Mouse (Mus musculus): ENCODE results near the gene Rtn4rl1. TPM values are rescaled to one million over a fixed set of nuclear protein-coding genes. Genes with fewer than 3 reads are reported as not detected.

The Rtn4rl1 gene
- polyA plus RNA-seq, 1 experiment from 2014 or later = 2.9 TPM

DNA sequence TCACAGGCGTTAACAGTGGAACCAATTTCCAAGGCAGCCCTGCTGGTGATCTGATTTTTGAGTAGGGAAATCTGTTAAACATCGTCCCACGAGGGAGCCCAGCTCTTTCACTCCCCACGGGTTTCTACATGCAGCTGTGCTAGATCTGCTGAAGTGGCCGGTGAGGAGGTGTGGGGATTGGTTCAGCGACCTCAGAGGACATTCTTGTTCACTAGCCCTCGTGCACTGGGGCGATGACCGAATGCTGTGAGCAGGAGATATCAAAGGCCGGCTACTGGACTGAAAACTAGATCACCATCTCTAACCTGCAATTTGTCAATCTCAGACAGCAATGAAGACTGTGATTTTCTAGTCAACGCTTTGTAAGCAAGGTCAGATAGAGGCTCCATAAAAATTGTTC is 104.9 kb downstream of the Rtn4rl1 start:
- no peak overlapping the region for H3K27ac ChIP-seq (ENCODE audit: low read length)
- no peak for ATAC-seq (ENCODE audit: low read depth)

DNA sequence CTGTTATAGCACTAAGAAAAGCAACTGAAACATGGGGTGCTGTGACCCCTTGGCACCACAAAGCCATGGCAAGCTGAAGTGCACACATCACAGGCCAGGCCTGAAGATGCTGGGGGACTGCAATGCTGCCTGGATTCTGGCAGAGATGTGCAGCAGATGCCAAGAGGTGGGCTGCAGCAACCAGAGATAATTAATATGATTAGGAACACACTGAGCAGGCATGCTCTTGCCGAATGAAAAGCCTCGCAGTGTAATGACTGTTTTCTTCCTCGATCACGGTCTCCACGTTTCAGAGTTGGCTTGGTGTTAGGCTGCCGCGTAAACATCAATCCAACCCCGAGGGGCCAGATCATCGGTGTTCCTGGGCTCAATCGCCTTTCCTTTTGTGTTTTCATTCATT is 106.2 kb downstream of the Rtn4rl1 start:
- H3K9me3 ChIP-seq (ENCODE audit: control insufficient read depth, low read length) = no peaks in the 10 kb centered on the region
- no peak overlapping the region for H3K4me3 ChIP-seq (ENCODE audit: low read length)
- no peak overlapping the region for H3K27ac ChIP-seq (ENCODE audit: low read length)
- no peak overlapping the region for H3K4me2 ChIP-seq (ENCODE audit: low read depth, low read length)
- peaks cover 30% of the 10 kb centered on the region for H3K36me3 ChIP-seq (ENCODE audit: control insufficient read depth, insufficient read depth, low read length)
- H3K9ac ChIP-seq (ENCODE audit: low read length) = no peak overlapping the region
- no peak for ATAC-seq (ENCODE audit: low read depth)
- no peaks in the 10 kb centered on the region for H3K27me3 ChIP-seq (ENCODE audit: control insufficient read depth, insufficient read depth, low read depth, low read length)
- H3K4me1 ChIP-seq (replicated peaks; ENCODE audit: control insufficient read depth, insufficient read depth, low read length) = peaks cover 6% of the 10 kb centered on the region; the same call in 1 of the 2 replicates
- 83% methylated on average over 10 of the region's 10 CpGs for WGBS

More for the DNA sequence above, 104.9 kb downstream of the Rtn4rl1 start:
- H3K4me2 ChIP-seq (ENCODE audit: low read depth, low read length) = no peak overlapping the region
- 43% methylated on average over 11 of the region's 11 CpGs for WGBS
- no peaks in the 10 kb centered on the region for H3K9me3 ChIP-seq (ENCODE audit: control insufficient read depth, low read length)
- no peak overlapping the region; the same call in 1 of the 2 replicates for H3K9ac ChIP-seq (ENCODE audit: low read length)
- H3K36me3 ChIP-seq (ENCODE audit: control insufficient read depth, insufficient read depth, low read length) = peaks cover 30% of the 10 kb centered on the region
- no peaks in the 10 kb centered on the region for H3K27me3 ChIP-seq (ENCODE audit: control insufficient read depth, insufficient read depth, low read depth, low read length)
- no peak overlapping the region for H3K4me3 ChIP-seq (ENCODE audit: low read length)
- peaks cover 6% of the 10 kb centered on the region; the same call in 1 of the 2 replicates for H3K4me1 ChIP-seq (replicated peaks; ENCODE audit: control insufficient read depth, insufficient read depth, low read length)

- Histone ChIP-seq H3K4me2 (ENCODE audit: low read depth, low read length) (no peak overlapping the region), H3K4me3 (ENCODE audit: low read length) (no peak overlapping the region), H3K4me1 (replicated peaks; ENCODE audit: control insufficient read depth, insufficient read depth, low read length) (peaks cover 6% of the 10 kb centered on the region; the same call in 1 of the 2 replicates), H3K27ac (ENCODE audit: low read length) (no peak overlapping the region), H3K9ac (ENCODE audit: low read length) (no peak overlapping the region), H3K36me3 (ENCODE audit: control insufficient read depth, insufficient read depth, low read length) (peaks cover 38% of the 10 kb centered on the region), H3K27me3 (ENCODE audit: control insufficient read depth, insufficient read depth, low read depth, low read length) (no peaks in the 10 kb centered on the region), H3K9me3 (ENCODE audit: control insufficient read depth, low read length) (no peaks in the 10 kb centered on the region)
- ATAC-seq (ENCODE audit: low read depth) = no peak
- WGBS = 73% methylated on average over 9 of the region's 9 CpGs
Observed at GRCm38 (mm10) chr11:75300954-75301353, 107.4 kb downstream of the Rtn4rl1 start.

- Histone ChIP-seq H3K9me3 (ENCODE audit: control insufficient read depth, low read length) (no peaks in the 10 kb centered on the region), H3K9ac (ENCODE audit: low read length) (no peak overlapping the region), H3K27ac (ENCODE audit: low read length) (no peak overlapping the region), H3K4me3 (ENCODE audit: low read length) (no peak overlapping the region), H3K36me3 (ENCODE audit: control insufficient read depth, insufficient read depth, low read length) (peaks cover 61% of the 10 kb centered on the region), H3K4me1 (replicated peaks; ENCODE audit: control insufficient read depth, insufficient read depth, low read length) (no peaks in the 10 kb centered on the region), H3K4me2 (ENCODE audit: low read depth, low read length) (no peak overlapping the region), H3K27me3 (ENCODE audit: control insufficient read depth, insufficient read depth, low read depth, low read length) (no peaks in the 10 kb centered on the region)
- ATAC-seq (ENCODE audit: low read depth) = no peak
- whole genome bisulfite sequencing = 86% methylated on average over 9 of the region's 9 CpGs
Observed at GRCm38 (mm10) chr11:75304797-75305196, 111.2 kb downstream of the Rtn4rl1 start.

- Histone ChIP-seq H3K4me3 (ENCODE audit: low read length) (no peak overlapping the region), H3K27ac (ENCODE audit: low read length) (no peak overlapping the region), H3K4me1 (replicated peaks; ENCODE audit: control insufficient read depth, insufficient read depth, low read length) (no peaks in the 10 kb centered on the region), H3K36me3 (ENCODE audit: control insufficient read depth, insufficient read depth, low read length) (peaks cover 53% of the 10 kb centered on the region), H3K4me2 (ENCODE audit: low read depth, low read length) (no peak overlapping the region), H3K27me3 (ENCODE audit: control insufficient read depth, insufficient read depth, low read depth, low read length) (no peaks in the 10 kb centered on the region), H3K9me3 (ENCODE audit: control insufficient read depth, low read length) (no peaks in the 10 kb centered on the region), H3K9ac (ENCODE audit: low read length) (no peak overlapping the region)
- 76% methylated on average over 4 of the region's 4 CpGs for WGBS
- no peak for ATAC-seq (ENCODE audit: low read depth)
Observed at GRCm38 (mm10) chr11:75308650-75309049, 115.1 kb downstream of the Rtn4rl1 start.

DNA sequence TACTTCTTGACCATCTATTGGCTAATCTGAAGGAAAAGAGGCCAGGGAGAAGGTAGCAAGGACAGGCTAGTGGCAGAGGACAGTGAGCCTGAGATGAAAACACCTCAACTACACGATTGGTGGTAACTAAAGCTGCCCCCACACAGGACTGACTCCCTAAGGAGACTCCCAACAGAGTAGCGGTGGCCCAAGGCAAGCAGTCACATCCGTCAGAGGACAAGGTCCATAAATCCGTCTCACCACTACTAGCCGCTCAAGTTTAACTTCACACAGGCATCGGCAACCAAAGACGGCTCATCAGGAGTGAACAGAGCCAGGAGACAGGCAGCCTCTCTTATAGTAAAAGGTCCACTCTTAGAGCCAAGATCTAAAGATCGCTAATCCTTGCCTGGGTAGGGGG is 117.2 kb downstream of the Rtn4rl1 start:
- Histone ChIP-seq H3K36me3 (ENCODE audit: control insufficient read depth, insufficient read depth, low read length) (peaks cover 60% of the 10 kb centered on the region), H3K4me3 (ENCODE audit: low read length) (no peak overlapping the region), H3K9ac (ENCODE audit: low read length) (no peak overlapping the region), H3K4me1 (replicated peaks; ENCODE audit: control insufficient read depth, insufficient read depth, low read length) (no peaks in the 10 kb centered on the region), H3K27me3 (ENCODE audit: control insufficient read depth, insufficient read depth, low read depth, low read length) (no peaks in the 10 kb centered on the region), H3K9me3 (ENCODE audit: control insufficient read depth, low read length) (no peaks in the 10 kb centered on the region), H3K27ac (ENCODE audit: low read length) (no peak overlapping the region), H3K4me2 (ENCODE audit: low read depth, low read length) (no peak overlapping the region)
- 85% methylated on average over 8 of the region's 8 CpGs for WGBS
- no peak for ATAC-seq (ENCODE audit: low read depth)

- no peak overlapping the region for H3K9ac ChIP-seq (ENCODE audit: low read length)
- H3K27me3 ChIP-seq (ENCODE audit: control insufficient read depth, insufficient read depth, low read depth, low read length) = no peaks in the 10 kb centered on the region
- no peak for ATAC-seq (ENCODE audit: low read depth)
- H3K36me3 ChIP-seq (ENCODE audit: control insufficient read depth, insufficient read depth, low read length) = peaks cover 54% of the 10 kb centered on the region
- WGBS = 77% methylated on average over 6 of the region's 6 CpGs
- H3K4me1 ChIP-seq (replicated peaks; ENCODE audit: control insufficient read depth, insufficient read depth, low read length) = no peaks in the 10 kb centered on the region
- no peak overlapping the region for H3K27ac ChIP-seq (ENCODE audit: low read length)
- H3K4me3 ChIP-seq (ENCODE audit: low read length) = no peak overlapping the region
- H3K9me3 ChIP-seq (ENCODE audit: control insufficient read depth, low read length) = no peaks in the 10 kb centered on the region
- no peak overlapping the region for H3K4me2 ChIP-seq (ENCODE audit: low read depth, low read length)
Observed at GRCm38 (mm10) chr11:75311751-75312150, 118.2 kb downstream of the Rtn4rl1 start.

DNA sequence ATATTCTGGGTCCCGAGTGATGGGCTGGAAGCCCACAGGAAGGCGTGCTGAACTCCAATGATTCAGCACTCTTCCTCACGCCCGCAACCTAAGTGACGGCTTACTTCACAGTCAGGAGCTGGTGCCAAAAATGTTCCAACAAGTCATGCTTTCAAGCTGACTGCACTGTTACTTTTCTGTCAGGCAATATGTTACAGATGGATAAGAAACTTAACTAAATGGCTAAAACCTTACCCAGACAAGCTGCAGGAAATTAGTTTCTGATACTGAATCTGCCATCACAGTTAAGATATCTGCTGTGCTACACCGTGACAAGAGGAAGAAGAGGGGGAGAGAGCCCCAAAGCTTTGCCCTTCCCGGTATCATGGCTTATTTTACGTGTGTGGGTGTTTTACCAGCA is 120.3 kb downstream of the Rtn4rl1 start:
- H3K4me3 ChIP-seq (ENCODE audit: low read length) = no peak overlapping the region
- H3K9ac ChIP-seq (ENCODE audit: low read length) = no peak overlapping the region
- no peak for ATAC-seq (ENCODE audit: low read depth)
- H3K27me3 ChIP-seq (ENCODE audit: control insufficient read depth, insufficient read depth, low read depth, low read length) = no peaks in the 10 kb centered on the region
- H3K36me3 ChIP-seq (ENCODE audit: control insufficient read depth, insufficient read depth, low read length) = peaks cover 42% of the 10 kb centered on the region
- H3K27ac ChIP-seq (ENCODE audit: low read length) = no peak overlapping the region
- no peak overlapping the region for H3K4me2 ChIP-seq (ENCODE audit: low read depth, low read length)
- H3K9me3 ChIP-seq (ENCODE audit: control insufficient read depth, low read length) = no peaks in the 10 kb centered on the region
- WGBS = 80% methylated on average over 8 of the region's 8 CpGs
- H3K4me1 ChIP-seq (replicated peaks; ENCODE audit: control insufficient read depth, insufficient read depth, low read length) = no peaks in the 10 kb centered on the region

Data from lung, embryonic 16.5 days (tissue).